Mouse (Mus musculus) heart, adult 2 months (tissue): Measurements from ENCODE around the gene Lgr4. TPM values are rescaled to one million over a fixed set of nuclear protein-coding genes. Genes with fewer than 3 reads are reported as not detected.

Source experiments
- DNase-seq, 2 experiments: peaks; one replicate each; pipeline ENCODE4 v3.0.0; 2021
- H3K27ac ChIP-seq: fragments of 200-600 bp; 2 replicates; pipeline ENCODE4 v1.8.1; 2022
- H3K27me3 ChIP-seq: fragments of 200-500 bp; 2 replicates; pipeline ENCODE4 v1.6.1; 2012; ENCODE audit warnings: mild to moderate bottlenecking, low read length, inconsistent platforms, mixed read lengths; ENCODE audit not compliant: control insufficient read depth, insufficient read depth
- H3K36me3 ChIP-seq: fragments of 200-500 bp; 2 replicates; pipeline ENCODE4 v1.6.1; 2012; ENCODE audit warnings: low read length, inconsistent platforms; ENCODE audit not compliant: control insufficient read depth, insufficient read depth
- H3K4me1 ChIP-seq: fragments of 200-500 bp; 2 replicates; pipeline ENCODE4 v1.6.1; 2011; ENCODE audit warnings: low read length; ENCODE audit not compliant: control insufficient read depth, insufficient read depth
- H3K4me3 ChIP-seq: fragments of 200-600 bp; 2 replicates; pipeline ENCODE4 v1.8.1; 2022
- H3K79me2 ChIP-seq: fragments of 200-500 bp; replicated peaks from 2 replicates; pipeline ENCODE4 v1.6.1; 2012; ENCODE audit warnings: mild to moderate bottlenecking, inconsistent platforms, low read length, moderate library complexity, mixed read lengths; ENCODE audit not compliant: control insufficient read depth, insufficient read depth
- H3K9ac ChIP-seq: fragments of 200-500 bp; 2 replicates; pipeline ENCODE4 v1.6.1; 2012; ENCODE audit warnings: low read depth, mild to moderate bottlenecking, control low read depth, inconsistent platforms, low read length, mixed read lengths
- CTCF ChIP-seq: fragments of 200-600 bp; IDR thresholded peaks from 2 replicates; pipeline ENCODE4 v1.8.1; 2022; ENCODE audit warnings: antibody characterized with exemption, mild to moderate bottlenecking, moderate library complexity
- EP300 ChIP-seq: fragments of 200-500 bp; IDR thresholded peaks from 2 replicates; pipeline ENCODE4 v1.6.1; 2011; ENCODE audit warnings: low read depth, low read length, control low read depth; ENCODE audit not compliant: insufficient read depth
- POLR2A ChIP-seq: fragments of 200-500 bp; IDR thresholded peaks from 2 replicates; pipeline ENCODE4 v1.6.1; 2011; ENCODE audit warnings: mild to moderate bottlenecking, low read depth, low read length, control low read depth; ENCODE audit not compliant: insufficient read depth
- WGBS: fragments of 180-500 bp; shearing (Covaris S2); methylation state at CpG from one replicate; pipeline ENCODE4 v1.1.7; 2018; 5-methylcytosine and 5-hydroxymethylcytosine counted together
- intact Hi-C: fragments of 180-260 bp; cut with DNase I; formaldehyde crosslinking; loops from one replicate; pipeline ENCODE4 v1.15.1; 2025
- polyA plus RNA-seq: library from polyadenylated mRNA; depleted of rRNA; stranded (reverse); fragments of >200 nt; gene quantifications from 2 replicates; pipeline ENCODE4 v1.2.3, GENCODE M21; 2012
- total RNA-seq, 2 experiments: library from RNA; stranded (reverse); gene quantifications; 2 replicates each; pipeline ENCODE4 v1.2.3; 2021

Gene Lgr4
- total and polyA plus RNA-seq, 3 experiments = 13.5 to 23.7 (median 22.1) TPM

- Histone ChIP-seq H3K36me3 (peaks cover 7% of the 10 kb centered on the region), H3K9ac (no peak overlapping the region), H3K27ac (no peak overlapping the region), H3K4me3 (no peak overlapping the region), H3K27me3 (no peaks in the 10 kb centered on the region), H3K79me2 (no peaks in the 10 kb centered on the region), H3K4me1 (peaks cover 6% of the 10 kb centered on the region)
- no peak for DNase-seq
- intact Hi-C loops = no loop called here
- TF ChIP-seq CTCF = no peak
- TF ChIP-seq POLR2A = no peak
- no peak for TF ChIP-seq EP300
- WGBS = 83% methylated on average over 10 of the region's 10 CpGs
Observed at GRCm38 (mm10) chr2:109953048-109953717, 35.7 kb downstream of the Lgr4 start.

GRCm38 (mm10) chr2:109953893-109954292, 36.4 kb downstream of the Lgr4 start:
- DNase-seq = no peak
- TF ChIP-seq CTCF = no peak
- no peak for TF ChIP-seq EP300
- TF ChIP-seq POLR2A = no peak
- no peaks in the 10 kb centered on the region for H3K27me3 ChIP-seq
- peaks cover 6% of the 10 kb centered on the region for H3K4me1 ChIP-seq
- intact Hi-C loops = no loop called here
- H3K79me2 ChIP-seq = no peaks in the 10 kb centered on the region
- no peak overlapping the region for H3K9ac ChIP-seq
- WGBS = 69% methylated on average over 4 of the region's 4 CpGs
- H3K36me3 ChIP-seq = peaks cover 9% of the 10 kb centered on the region
- H3K4me3 ChIP-seq = no peak overlapping the region
- H3K27ac ChIP-seq = no peak overlapping the region

DNA sequence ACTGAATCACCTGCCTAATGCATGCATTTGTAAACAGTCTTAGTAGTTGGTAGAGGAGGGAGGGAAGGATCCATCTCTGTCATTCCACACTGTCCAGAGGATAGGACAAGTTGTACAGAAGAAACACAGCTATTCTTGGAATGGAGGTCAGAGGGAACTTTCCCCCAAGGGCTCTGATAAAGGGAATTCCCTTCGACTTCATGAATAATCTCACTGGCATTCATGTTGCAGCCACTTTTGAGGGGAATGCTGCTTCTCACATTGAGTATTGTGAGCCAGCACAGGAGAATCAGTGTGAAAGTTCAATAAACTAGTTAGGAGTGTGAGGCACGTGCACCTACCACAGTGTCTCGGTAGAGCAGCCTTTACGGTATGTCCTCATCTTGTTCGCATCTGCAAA, 37.6 kb downstream of the Lgr4 start:
- 47% methylated on average over 5 of the region's 5 CpGs for WGBS
- intact Hi-C loops = no loop called here
- H3K27ac ChIP-seq = no peak overlapping the region
- H3K4me3 ChIP-seq = no peak overlapping the region
- no peak for DNase-seq
- peaks cover 9% of the 10 kb centered on the region for H3K36me3 ChIP-seq
- H3K27me3 ChIP-seq = no peaks in the 10 kb centered on the region
- no peaks in the 10 kb centered on the region for H3K79me2 ChIP-seq
- peaks cover 10% of the 10 kb centered on the region for H3K4me1 ChIP-seq
- H3K9ac ChIP-seq = no peak overlapping the region
- TF ChIP-seq POLR2A (no peak), EP300 (no peak), CTCF (no peak)

DNA sequence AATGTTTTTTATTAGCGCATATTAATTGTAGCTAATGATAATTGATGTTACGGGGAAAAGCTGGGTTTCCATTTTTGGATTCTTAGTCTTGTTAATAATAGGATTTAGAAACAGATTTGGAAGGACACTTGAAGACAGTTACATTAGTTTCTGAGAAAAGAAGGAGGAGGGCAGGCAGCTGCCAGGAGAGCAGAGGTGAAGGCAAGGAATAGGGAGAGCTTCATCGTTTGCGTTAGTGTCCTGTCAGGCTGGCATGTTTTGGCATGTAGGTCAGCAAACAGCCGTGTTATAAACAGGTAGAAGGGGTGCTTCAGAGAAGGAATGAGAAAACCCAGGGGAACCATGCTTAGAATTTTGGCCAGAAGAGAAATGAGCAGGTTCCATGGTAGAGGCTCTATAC, 38.5 kb downstream of the Lgr4 start:
- 89% methylated on average over 5 of the region's 5 CpGs for WGBS
- no peak for DNase-seq
- Histone ChIP-seq H3K36me3 (peaks cover 7% of the 10 kb centered on the region), H3K9ac (no peak overlapping the region), H3K27ac (no peak overlapping the region), H3K4me1 (peaks cover 10% of the 10 kb centered on the region), H3K27me3 (no peaks in the 10 kb centered on the region), H3K4me3 (no peak overlapping the region), H3K79me2 (no peaks in the 10 kb centered on the region)
- TF ChIP-seq CTCF = no peak
- no peak for TF ChIP-seq EP300
- TF ChIP-seq POLR2A = no peak
- intact Hi-C loops = no loop called here

- no peaks in the 10 kb centered on the region for H3K27me3 ChIP-seq
- intact Hi-C loops = no loop called here
- no peak overlapping the region for H3K4me3 ChIP-seq
- peak in 1 of 2 experiments; percentile 14 for DNase-seq
- H3K9ac ChIP-seq = no peak overlapping the region
- H3K79me2 ChIP-seq = no peaks in the 10 kb centered on the region
- TF ChIP-seq CTCF (no peak), EP300 (no peak), POLR2A (no peak)
- H3K27ac ChIP-seq = no peak overlapping the region
- peaks cover 9% of the 10 kb centered on the region for H3K4me1 ChIP-seq
- H3K36me3 ChIP-seq = peaks cover 4% of the 10 kb centered on the region
- WGBS = 21% methylated on average over 4 of the region's 4 CpGs
Observed at GRCm38 (mm10) chr2:109956785-109957184, 39.3 kb downstream of the Lgr4 start.

DNA sequence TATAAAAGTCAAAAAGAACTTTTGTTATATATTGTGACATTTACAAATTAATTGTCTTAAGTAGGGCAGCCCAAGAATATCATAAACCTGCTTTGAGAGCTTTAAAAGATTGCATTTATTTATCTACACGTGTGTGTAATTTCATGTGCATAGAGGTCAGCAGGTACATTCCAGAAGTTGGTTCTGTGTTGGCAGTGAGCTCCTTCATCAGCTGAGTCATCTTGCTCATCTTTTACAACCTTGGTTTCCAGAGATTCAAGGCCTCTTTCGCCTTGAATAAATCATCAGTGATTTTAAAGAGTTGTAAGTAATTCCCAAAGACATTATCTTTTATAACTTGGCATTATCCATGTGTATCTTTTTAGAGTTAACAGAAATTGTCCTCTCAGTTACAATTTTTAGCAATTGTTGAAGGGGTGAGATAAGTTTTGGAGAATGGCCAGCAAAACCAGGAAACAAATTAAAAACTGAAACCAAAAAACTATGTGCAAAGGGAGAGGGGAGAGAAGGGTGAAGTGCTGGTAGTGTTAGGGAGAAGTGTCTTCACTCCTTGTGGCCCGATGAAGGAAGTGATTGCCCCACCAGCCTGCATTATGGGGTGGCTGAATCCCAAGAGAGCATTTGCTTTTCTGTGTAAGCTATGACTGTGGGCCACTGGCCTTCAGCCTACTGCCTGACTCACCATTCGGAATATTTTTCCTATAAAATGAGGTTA, 41.4 kb downstream of the Lgr4 start:
- Histone ChIP-seq H3K4me1 (peaks cover 9% of the 10 kb centered on the region), H3K79me2 (0 out of 2 replicates have a peak, but pooled peaks cover 1% of the 10 kb centered on the region), H3K27ac (peak overlapping the region; percentile 17; the same call in 1 of the 2 replicates), H3K4me3 (no peak overlapping the region), H3K36me3 (peaks cover 4% of the 10 kb centered on the region), H3K9ac (no peak overlapping the region; the same call in 1 of the 2 replicates), H3K27me3 (no peaks in the 10 kb centered on the region)
- peak; percentile 31 to 38 for DNase-seq
- 0 out of 2 replicates have a peak, but pooled peaks have one; percentile 3 for TF ChIP-seq CTCF
- no peak for TF ChIP-seq POLR2A
- no peak for TF ChIP-seq EP300
- WGBS = 47% methylated on average over 4 of the region's 4 CpGs
- intact Hi-C loops = no loop called here
